Mouse (Mus musculus): ENCODE measurements around the gene Bcl7b. TPM values are rescaled to one million over a fixed set of nuclear protein-coding genes. Genes with fewer than 3 reads are reported as not detected.

Bcl7b gene
- total and polyA plus RNA-seq, 3 experiments: 44.6 to 76.0 TPM; not detected in 1

- H3K36me3 ChIP-seq (ENCODE audit: control insufficient read depth in 1 of 2, insufficient read depth in 2 of 2, low read length in 2 of 2): peaks cover 2 to 22% of the 10 kb centered on the region in 2 experiments; a peak in 3 of 4 replicates
- peak; percentile 52 for DNase-seq (ENCODE audit: low read depth, low spot score)
- H3K9me3 ChIP-seq (replicated peaks; ENCODE audit: insufficient read depth, low read length): no peaks in the 10 kb centered on the region
- no peaks in the 10 kb centered on the region for H3K27me3 ChIP-seq (ENCODE audit: control insufficient read depth in 1 of 2, insufficient read depth in 2 of 2, low read length in 2 of 2)
- no peak overlapping the region for H3K9ac ChIP-seq (ENCODE audit: control insufficient read depth, low read depth, low read length, poor library complexity, severe bottlenecking)
- peaks cover 32% of the 10 kb centered on the region for H3K79me2 ChIP-seq (ENCODE audit: control insufficient read depth, insufficient read depth, low read length, poor library complexity)
- H3K4me3 ChIP-seq (ENCODE audit: control insufficient read depth in 1 of 2, insufficient read depth in 1 of 2, low read depth in 2 of 2, low read length in 2 of 2): no peak overlapping the region; a peak in 1 of 4 replicates
- peak overlapping the region; percentile 93; the same call in 1 of the 2 replicates for H3K27ac ChIP-seq (ENCODE audit: control insufficient read depth, low read depth, low read length)
- H3K4me1 ChIP-seq (ENCODE audit: control insufficient read depth in 1 of 2, insufficient read depth in 2 of 2, low read length in 2 of 2): peaks cover 0 to 9% of the 10 kb centered on the region in 2 experiments; a peak in 3 of 4 replicates
- TF ChIP-seq MAZ (IDR thresholded peaks at IDR 0.05; ENCODE audit: low read depth, low read length): peak; percentile 63; the same call in 1 of the 2 replicates
- no peak for TF ChIP-seq MYB (IDR thresholded peaks at IDR 0.05; ENCODE audit: low read depth, low read length)
- TF ChIP-seq CTCF (IDR thresholded peaks at IDR 0.05 in 2 of 3, conservative IDR thresholded peaks at IDR 0.05 in 1 of 3; ENCODE audit: control insufficient read depth in 1 of 3, insufficient read depth in 1 of 3, low read depth in 2 of 3, low read length in 3 of 3, poor library complexity in 1 of 3, severe bottlenecking in 1 of 3): peak; percentile 40 to 63 (median 53)
- TF ChIP-seq HCFC1 (IDR thresholded peaks at IDR 0.05; ENCODE audit: low read depth, low read length): no peak
- no peak for TF ChIP-seq KAT2A (conservative IDR thresholded peaks at IDR 0.05; ENCODE audit: low read depth, low read length)
- no peak for TF ChIP-seq POLR2AphosphoS2 (IDR thresholded peaks at IDR 0.05; ENCODE audit: low read length)
- TF ChIP-seq GATA1 (IDR thresholded peaks at IDR 0.05; ENCODE audit: low read depth, low read length): no peak
- no peak for TF ChIP-seq POLR2AphosphoS5 (IDR thresholded peaks at IDR 0.05; ENCODE audit: borderline replicate concordance, low read depth, low read length)
- no peak for TF ChIP-seq SIN3A (IDR thresholded peaks at IDR 0.05; ENCODE audit: low read length)
- no peak for TF ChIP-seq NELFE (IDR thresholded peaks at IDR 0.05; ENCODE audit: low read depth, low read length)
- TF ChIP-seq USF2 (IDR thresholded peaks at IDR 0.05; ENCODE audit: borderline replicate concordance in 1 of 2, insufficient read depth in 1 of 2, low read depth in 1 of 2, low read length in 2 of 2): no peak
- no peak for TF ChIP-seq TCF12 (IDR thresholded peaks at IDR 0.05; ENCODE audit: low read depth, low read length)
- TF ChIP-seq ELF1 (IDR thresholded peaks at IDR 0.05; ENCODE audit: low read depth, low read length): no peak
- TF ChIP-seq CHD2 (IDR thresholded peaks at IDR 0.05; ENCODE audit: low read length): no peak
- no peak for TF ChIP-seq ZNF384 (IDR thresholded peaks at IDR 0.05; ENCODE audit: low read depth, low read length)
- 0 out of 2 replicates have a peak, but pooled peaks have one; percentile 49 for TF ChIP-seq MAX (IDR thresholded peaks at IDR 0.05; ENCODE audit: low read length)
- no peak for TF ChIP-seq NRF1 (IDR thresholded peaks at IDR 0.05; ENCODE audit: insufficient read depth, low read depth, low read length, poor library complexity, severe bottlenecking)
- TF ChIP-seq UBTF (IDR thresholded peaks at IDR 0.05; ENCODE audit: borderline replicate concordance, insufficient read depth, low read depth, low read length): no peak
- TF ChIP-seq SMC3 (IDR thresholded peaks at IDR 0.05; ENCODE audit: low read depth, low read length): no peak
- no peak for TF ChIP-seq GABPA (IDR thresholded peaks at IDR 0.05; ENCODE audit: low read depth, low read length)
- no peak for TF ChIP-seq E2F4 (IDR thresholded peaks at IDR 0.05; ENCODE audit: borderline replicate concordance, low read depth, low read length)
- no peak for TF ChIP-seq JUND (IDR thresholded peaks at IDR 0.05; ENCODE audit: low read depth, low read length)
- TF ChIP-seq ETS1 (IDR thresholded peaks at IDR 0.05; ENCODE audit: low read depth, low read length): no peak
- no peak for TF ChIP-seq TBP (IDR thresholded peaks at IDR 0.05; ENCODE audit: low read depth, low read length)
- TF ChIP-seq MYC (IDR thresholded peaks at IDR 0.05; ENCODE audit: low read depth, low read length): 0 out of 2 replicates have a peak, but pooled peaks have one; percentile 40
- no peak for TF ChIP-seq USF1 (IDR thresholded peaks at IDR 0.05; ENCODE audit: low read depth, low read length)
- no peak for TF ChIP-seq MEF2A (IDR thresholded peaks at IDR 0.05; ENCODE audit: extremely low read depth, insufficient replicate concordance, low read depth, low read length, poor library complexity, severe bottlenecking)
- TF ChIP-seq MAFK (IDR thresholded peaks at IDR 0.05; ENCODE audit: borderline replicate concordance, low read depth, low read length): no peak
Observed at GRCm38 (mm10) chr5:135185596-135185995, 17.5 kb downstream of the Bcl7b start.
